Mouse (Mus musculus) embryonic facial prominence, embryonic 11.5 days (tissue): ENCODE results near the gene Odc1. TPM values are rescaled to one million over a fixed set of nuclear protein-coding genes. Genes with fewer than 3 reads are reported as not detected.

Source experiments
- ATAC-seq: fragments of 200-750 bp; cut with Nextera tagmentation; replicated peaks from 2 replicates; pipeline ENCODE4 v1.8.0; 2017; ENCODE audit warnings: low read depth; ENCODE audit not compliant: insufficient number of reproducible peaks, low FRiP score, low TSS enrichment
- DNase-seq: peaks from one replicate; pipeline ENCODE4 v3.0.0-alpha.2; 2015; ENCODE audit warnings: low spot score
- H3K27ac ChIP-seq: fragments of 300-500 bp; sonication (generic); replicated peaks from 2 replicates; pipeline ENCODE4 v1.5.1; 2014; ENCODE audit warnings: mild to moderate bottlenecking, low read depth, low read length, control low read depth
- H3K27me3 ChIP-seq: fragments of 300-500 bp; sonication (generic); 2 replicates; pipeline ENCODE4 v1.6.1; 2014; ENCODE audit warnings: mild to moderate bottlenecking, low read length, moderate library complexity, mixed read lengths; ENCODE audit not compliant: control insufficient read depth, insufficient read depth
- H3K36me3 ChIP-seq: fragments of 300-500 bp; sonication (generic); replicated peaks from 2 replicates; pipeline ENCODE4 v1.6.1; 2014; ENCODE audit warnings: low read depth, mild to moderate bottlenecking, low read length, moderate library complexity, mixed read lengths; ENCODE audit not compliant: control insufficient read depth, insufficient read depth
- H3K4me1 ChIP-seq: fragments of 300-500 bp; sonication (generic); 2 replicates; pipeline ENCODE4 v1.6.1; 2014; ENCODE audit warnings: low read length, mixed read lengths; ENCODE audit not compliant: control insufficient read depth, insufficient read depth
- H3K4me2 ChIP-seq: fragments of 300-500 bp; sonication (generic); 2 replicates; pipeline ENCODE4 v1.6.1; 2014; ENCODE audit warnings: low read depth, mild to moderate bottlenecking, control low read depth, low read length, moderate library complexity
- H3K4me3 ChIP-seq: fragments of 300-500 bp; sonication (generic); 2 replicates; pipeline ENCODE4 v1.5.1; 2014; ENCODE audit warnings: low read depth, low read length, control low read depth
- H3K9ac ChIP-seq: fragments of 300-500 bp; sonication (generic); replicated peaks from 2 replicates; pipeline ENCODE4 v1.6.1; 2014; ENCODE audit warnings: mild to moderate bottlenecking, control low read depth, low read length
- H3K9me3 ChIP-seq: fragments of 300-500 bp; sonication (generic); replicated peaks from 2 replicates; pipeline ENCODE4 v1.6.1; 2016; ENCODE audit warnings: mild to moderate bottlenecking, low read length, inconsistent platforms, mixed read lengths; ENCODE audit not compliant: control insufficient read depth
- WGBS: fragments of 180-500 bp; shearing (Covaris S2); extraction: QIAGEN DNeasy Blood & Tissue Kit; methylation state at CpG from one replicate; pipeline ENCODE4 v1.1.7; 2014; 5-methylcytosine and 5-hydroxymethylcytosine counted together
- polyA plus RNA-seq: library from polyadenylated mRNA; unstranded; fragments of >200 nt; fragmentation: Nextera tagmentation; extraction: Ambion mirVana; gene quantifications from 2 replicates; pipeline ENCODE4 v1.2.1, GENCODE M21; 2014

The Odc1 gene
- polyA plus RNA-seq, 1 experiment from 2014 or later: 312 TPM

DNA sequence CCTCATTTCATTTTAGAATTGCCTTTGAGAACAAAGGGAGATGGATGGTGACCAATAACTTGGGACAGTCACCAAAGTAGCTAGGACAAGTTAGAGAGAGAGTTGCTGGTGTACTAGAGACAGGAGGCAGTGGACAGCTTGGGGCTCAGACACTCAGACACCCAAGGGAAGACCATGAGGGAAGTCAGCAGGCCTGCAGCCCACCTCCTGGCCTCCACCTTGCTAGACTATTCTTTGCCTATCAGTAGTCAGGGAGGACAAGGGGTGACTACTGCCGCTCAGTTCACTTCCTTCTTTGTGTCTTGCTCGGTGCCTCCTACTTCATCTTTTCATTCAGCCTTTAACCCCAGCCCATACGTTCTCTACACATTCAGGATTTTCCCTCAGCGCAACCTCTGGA, 50.1 kb downstream of the Odc1 start:
- Histone ChIP-seq H3K9ac (no peak overlapping the region), H3K4me1 (no peaks in the 10 kb centered on the region), H3K27me3 (no peaks in the 10 kb centered on the region), H3K36me3 (no peaks in the 10 kb centered on the region), H3K9me3 (no peaks in the 10 kb centered on the region), H3K4me2 (no peak overlapping the region), H3K4me3 (no peak overlapping the region), H3K27ac (no peak overlapping the region)
- WGBS: 91% methylated on average over 4 of the region's 4 CpGs
- no peak for DNase-seq
- no peak for ATAC-seq

DNA sequence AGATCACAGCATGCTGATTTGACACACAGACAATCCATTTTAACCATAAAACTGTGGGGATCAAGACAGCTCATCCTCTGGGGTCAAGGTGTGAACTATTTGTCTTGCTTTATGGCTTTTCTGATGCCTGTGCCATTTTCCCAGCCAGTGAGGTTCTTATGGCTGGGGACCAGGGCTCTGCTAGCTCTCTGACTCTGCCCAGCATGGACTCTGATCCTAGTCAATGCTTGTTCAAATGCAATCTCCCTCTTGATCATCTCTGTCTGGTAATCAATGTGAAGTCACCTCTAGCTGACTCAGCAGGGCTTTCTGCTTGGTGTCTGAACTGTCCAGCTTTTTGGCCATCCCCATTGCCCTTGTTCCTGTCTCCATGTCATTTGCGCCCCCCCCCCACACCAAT, 50.6 kb downstream of the Odc1 start:
- Histone ChIP-seq H3K4me3 (no peak overlapping the region), H3K9ac (no peak overlapping the region), H3K27me3 (no peaks in the 10 kb centered on the region), H3K9me3 (no peaks in the 10 kb centered on the region), H3K27ac (no peak overlapping the region), H3K4me2 (no peak overlapping the region), H3K36me3 (no peaks in the 10 kb centered on the region), H3K4me1 (no peaks in the 10 kb centered on the region)
- 88% methylated on average over 1 of the region's 1 CpGs for WGBS
- DNase-seq: no peak
- ATAC-seq: no peak

Other genes with a start within 250 kb of the Odc1 start
- gene Atp6v1c2, start 215.4 kb upstream of the Odc1 start, polyA plus RNA-seq: 0.17 and 0.49 TPM in 2 replicates
- gene Nol10, start 196.3 kb upstream of the Odc1 start, polyA plus RNA-seq: 32.3 and 37.5 TPM in 2 replicates
- gene Hpcal1, start 146.1 kb downstream of the Odc1 start, polyA plus RNA-seq: 35.1 and 43.4 TPM in 2 replicates